Mouse (Mus musculus) hindbrain, postnatal 0 days (tissue): ENCODE results near the gene Lpar6. TPM values are rescaled to one million over a fixed set of nuclear protein-coding genes. Genes with fewer than 3 reads are reported as not detected.

Experiments used
- ATAC-seq: fragments of 200-750 bp; cut with Nextera tagmentation; 2 replicates; pipeline ENCODE4 v1.8.0; 2017; ENCODE audit warnings: mild to moderate bottlenecking, moderate TSS enrichment, moderate library complexity
- DNase-seq: peaks from one replicate; pipeline ENCODE4 v3.0.0-alpha.2; 2015; ENCODE audit warnings: low spot score
- H3K27ac ChIP-seq: fragments of 300-500 bp; sonication (generic); 2 replicates; pipeline ENCODE4 v1.5.1; 2014; ENCODE audit warnings: mild to moderate bottlenecking
- H3K27me3 ChIP-seq: fragments of 300-500 bp; sonication (generic); 2 replicates; pipeline ENCODE4 v1.6.1; 2014; ENCODE audit warnings: low read length, mixed read lengths; ENCODE audit not compliant: insufficient read depth
- H3K36me3 ChIP-seq: fragments of 300-500 bp; sonication (generic); 2 replicates; pipeline ENCODE4 v1.6.1; 2014; ENCODE audit warnings: low read length, mixed read lengths; ENCODE audit not compliant: insufficient read depth
- H3K4me1 ChIP-seq: fragments of 300-500 bp; sonication (generic); 2 replicates; pipeline ENCODE4 v1.6.1; 2014; ENCODE audit warnings: antibody characterized with exemption, low read length, mixed read lengths; ENCODE audit not compliant: insufficient read depth
- H3K4me2 ChIP-seq: fragments of 300-500 bp; sonication (generic); 2 replicates; pipeline ENCODE4 v1.6.1; 2014; ENCODE audit warnings: low read depth, mild to moderate bottlenecking, low read length, moderate library complexity, mixed read lengths
- H3K4me3 ChIP-seq: fragments of 300-500 bp; sonication (generic); 2 replicates; pipeline ENCODE4 v1.5.1; 2014; ENCODE audit warnings: low read length
- H3K9ac ChIP-seq: fragments of 300-500 bp; sonication (generic); replicated peaks from 2 replicates; pipeline ENCODE4 v1.6.1; 2014; ENCODE audit warnings: mild to moderate bottlenecking, low read length, moderate library complexity, mixed read lengths
- H3K9me3 ChIP-seq: fragments of 300-500 bp; sonication (generic); 2 replicates; pipeline ENCODE4 v1.6.1; 2016; ENCODE audit warnings: low read length, mixed read lengths
- CTCF ChIP-seq: IDR thresholded peaks from 2 replicates; pipeline ENCODE4 v1.5.1; 2016; ENCODE audit warnings: antibody characterized with exemption, control low read depth, low read depth
- WGBS: fragments of 180-500 bp; shearing (Covaris S2); extraction: QIAGEN DNeasy Blood & Tissue Kit; methylation state at CpG from one replicate; pipeline ENCODE4 v1.1.7; 2014; 5-methylcytosine and 5-hydroxymethylcytosine counted together
- polyA plus RNA-seq: library from polyadenylated mRNA; unstranded; fragments of >200 nt; fragmentation: Nextera tagmentation; extraction: Ambion mirVana; gene quantifications from 2 replicates; pipeline ENCODE4 v1.2.1, GENCODE M21; 2015
- total RNA-seq: library from RNA; depleted of rRNA; stranded (reverse); fragments of >200 nt; gene quantifications from 2 replicates; pipeline ENCODE4 v1.2.3, GENCODE M21; 2014

Gene Lpar6
- total and polyA plus RNA-seq, 2 experiments from 2014 or later: 2.6 to 2.9 TPM

DNA sequence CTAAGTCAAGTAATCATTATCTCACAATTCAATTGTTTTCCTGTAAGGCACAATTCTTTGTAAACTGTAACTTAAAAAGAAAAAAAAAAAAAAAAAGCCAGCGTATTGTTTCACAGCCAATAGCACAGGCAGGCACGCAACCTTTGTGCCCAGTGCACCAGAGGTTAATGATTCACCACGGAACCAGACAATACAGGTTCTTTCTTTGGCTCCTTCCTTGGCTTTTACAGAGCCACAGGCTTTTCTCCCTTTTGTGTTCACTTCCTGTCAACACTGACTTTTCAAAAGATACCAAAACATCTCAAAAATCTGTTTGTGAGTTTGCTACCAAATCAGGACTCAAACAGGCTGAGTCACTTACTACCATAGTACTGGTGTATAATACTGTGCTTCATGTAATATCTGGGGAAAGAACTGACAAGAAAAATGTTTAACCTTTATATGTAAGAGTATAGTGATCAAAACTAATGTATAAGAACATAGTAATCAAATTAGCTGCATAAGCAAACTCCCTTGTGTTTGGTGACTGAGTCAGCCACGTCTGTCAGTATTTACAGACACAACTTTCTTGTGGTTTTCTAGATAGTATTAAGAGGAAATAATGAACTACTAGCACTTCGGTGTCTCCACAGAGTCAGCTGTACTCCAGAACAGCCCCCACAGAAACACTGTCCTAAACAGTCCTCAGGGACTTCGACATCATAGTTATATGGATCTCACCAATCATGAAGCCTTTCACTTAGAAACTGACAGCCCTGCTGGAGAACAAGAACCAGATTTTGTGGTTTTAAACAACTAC lies 16.0 kb downstream of the Lpar6 start:
- ATAC-seq (no peak), DNase-seq (no peak)
- Histone ChIP-seq H3K4me1 (no peaks in the 10 kb centered on the region), H3K27ac (no peak overlapping the region), H3K27me3 (no peaks in the 10 kb centered on the region), H3K4me2 (no peak overlapping the region), H3K9me3 (no peaks in the 10 kb centered on the region), H3K9ac (no peak overlapping the region), H3K36me3 (no peaks in the 10 kb centered on the region), H3K4me3 (no peak overlapping the region)
- WGBS: 43% methylated on average over 6 of the region's 6 CpGs
- no peak for TF ChIP-seq CTCF

DNA sequence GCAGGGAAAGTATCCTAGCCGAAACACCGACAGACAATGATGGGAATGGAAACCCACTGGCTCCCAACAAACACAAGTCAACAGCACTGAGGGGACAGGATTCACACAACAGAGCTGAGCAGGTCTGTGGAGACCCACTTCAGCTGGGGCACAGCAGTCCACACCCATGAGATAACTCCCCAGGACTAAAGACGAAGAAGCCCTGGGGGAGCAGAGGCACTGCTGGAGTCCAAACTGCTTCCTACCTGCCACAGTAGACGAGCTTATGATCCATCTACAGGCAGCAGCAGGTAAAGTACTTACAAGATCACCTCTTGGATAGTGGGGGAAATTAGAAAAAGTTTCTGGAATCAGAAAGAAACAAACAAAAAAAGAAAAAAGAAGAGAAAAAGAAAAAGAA lies 16.7 kb downstream of the Lpar6 start:
- no peak overlapping the region for H3K9ac ChIP-seq
- no peak for ATAC-seq
- TF ChIP-seq CTCF: no peak

DNA sequence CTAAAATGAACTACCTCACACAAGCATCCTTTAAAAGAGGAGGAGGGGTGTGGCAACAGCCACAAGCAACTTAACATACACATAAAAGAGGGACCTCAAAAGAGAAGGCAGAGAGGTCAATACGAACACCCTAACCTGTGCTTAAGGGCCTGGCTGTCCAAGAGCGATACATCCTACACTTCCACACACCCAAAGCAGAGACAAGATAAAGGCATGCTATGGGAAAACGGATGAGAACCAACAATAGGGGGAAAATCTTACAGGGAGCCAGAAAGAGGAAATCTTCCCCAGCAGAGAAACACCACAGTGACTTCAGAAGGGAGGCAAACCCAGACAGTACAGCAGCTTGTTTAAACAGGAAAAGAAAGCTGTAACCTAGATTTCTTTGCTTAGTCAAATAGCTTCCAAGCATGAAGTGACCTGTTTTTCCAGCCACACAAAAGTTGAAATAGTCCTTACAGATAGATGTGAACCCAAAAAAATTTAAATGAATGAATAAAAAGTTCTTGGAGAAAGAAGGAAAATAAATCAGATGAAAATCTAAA lies 17.8 kb downstream of the Lpar6 start:
- no peaks in the 10 kb centered on the region for H3K4me1 ChIP-seq
- H3K27ac ChIP-seq: no peak overlapping the region
- no peak overlapping the region for H3K9ac ChIP-seq
- 55% methylated on average over 3 of the region's 3 CpGs for WGBS
- no peak overlapping the region for H3K4me2 ChIP-seq
- DNase-seq (no peak), ATAC-seq (no peak)
- H3K9me3 ChIP-seq: no peaks in the 10 kb centered on the region
- H3K27me3 ChIP-seq: no peaks in the 10 kb centered on the region
- H3K4me3 ChIP-seq: no peak overlapping the region
- 0 out of 2 replicates have a peak, but pooled peaks cover 3% of the 10 kb centered on the region for H3K36me3 ChIP-seq
- TF ChIP-seq CTCF: no peak

More for the DNA sequence above, 16.7 kb downstream of the Lpar6 start:
- Histone ChIP-seq H3K27ac (no peak overlapping the region), H3K4me2 (no peak overlapping the region), H3K9me3 (no peaks in the 10 kb centered on the region), H3K4me1 (no peaks in the 10 kb centered on the region), H3K4me3 (no peak overlapping the region), H3K27me3 (no peaks in the 10 kb centered on the region), H3K36me3 (no peaks in the 10 kb centered on the region)
- WGBS: 51% methylated on average over 4 of the region's 4 CpGs
- no peak for DNase-seq

DNA sequence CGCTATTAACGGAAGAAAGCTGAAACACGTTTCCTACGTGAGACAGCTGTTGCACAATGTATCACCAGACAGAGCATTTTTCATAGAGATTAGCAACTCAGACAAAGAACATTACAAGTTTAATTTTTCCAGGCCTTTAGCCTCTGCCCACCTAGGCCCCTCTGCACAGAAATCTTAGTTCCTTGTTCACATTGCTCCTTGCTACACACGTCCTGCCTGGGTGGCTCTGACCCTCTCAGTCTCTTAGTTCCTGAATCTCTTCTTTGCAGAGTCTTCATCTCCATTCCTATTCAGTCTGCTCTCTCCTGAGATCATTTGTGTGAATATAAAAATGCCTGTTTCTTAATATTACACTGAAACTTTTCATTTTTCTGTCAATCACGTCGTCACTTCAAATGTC lies 19.7 kb downstream of the Lpar6 start:
- no peaks in the 10 kb centered on the region for H3K27me3 ChIP-seq
- WGBS: 75% methylated on average over 7 of the region's 7 CpGs
- TF ChIP-seq CTCF: no peak
- H3K4me3 ChIP-seq: no peak overlapping the region
- no peak overlapping the region for H3K9ac ChIP-seq
- no peak overlapping the region for H3K4me2 ChIP-seq
- ATAC-seq (no peak), DNase-seq (no peak)
- peaks cover 8% of the 10 kb centered on the region; the same call in 1 of the 2 replicates for H3K36me3 ChIP-seq
- no peaks in the 10 kb centered on the region for H3K9me3 ChIP-seq
- no peak overlapping the region for H3K27ac ChIP-seq
- H3K4me1 ChIP-seq: no peaks in the 10 kb centered on the region

DNA sequence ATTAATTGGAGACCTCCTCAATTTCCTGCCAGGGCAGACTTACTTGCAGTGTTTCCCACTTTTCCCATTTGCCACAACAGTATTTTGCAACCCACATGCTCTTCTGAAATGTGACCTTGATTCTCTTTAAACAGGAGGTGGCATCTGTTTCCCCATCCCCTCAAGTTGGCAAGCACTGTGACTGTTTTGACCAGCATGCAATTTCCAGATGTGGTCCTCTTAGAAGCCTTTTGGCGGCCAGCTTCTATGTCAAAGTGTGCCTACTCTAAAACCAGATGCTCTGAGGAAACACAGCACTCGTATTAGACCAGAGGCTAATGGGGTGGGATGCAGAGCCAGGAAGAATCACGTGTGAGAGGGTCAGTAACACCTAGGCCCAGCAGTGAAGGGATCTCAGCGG lies 20.5 kb downstream of the Lpar6 start:
- DNase-seq (no peak), ATAC-seq (no peak)
- H3K4me2 ChIP-seq: no peak overlapping the region
- no peak for TF ChIP-seq CTCF
- H3K27ac ChIP-seq: no peak overlapping the region
- no peaks in the 10 kb centered on the region for H3K4me1 ChIP-seq
- no peak overlapping the region for H3K9ac ChIP-seq
- no peaks in the 10 kb centered on the region for H3K9me3 ChIP-seq
- no peaks in the 10 kb centered on the region for H3K27me3 ChIP-seq
- WGBS: 77% methylated on average over 4 of the region's 4 CpGs
- no peak overlapping the region for H3K4me3 ChIP-seq
- peaks cover 8% of the 10 kb centered on the region; the same call in 1 of the 2 replicates for H3K36me3 ChIP-seq

DNA sequence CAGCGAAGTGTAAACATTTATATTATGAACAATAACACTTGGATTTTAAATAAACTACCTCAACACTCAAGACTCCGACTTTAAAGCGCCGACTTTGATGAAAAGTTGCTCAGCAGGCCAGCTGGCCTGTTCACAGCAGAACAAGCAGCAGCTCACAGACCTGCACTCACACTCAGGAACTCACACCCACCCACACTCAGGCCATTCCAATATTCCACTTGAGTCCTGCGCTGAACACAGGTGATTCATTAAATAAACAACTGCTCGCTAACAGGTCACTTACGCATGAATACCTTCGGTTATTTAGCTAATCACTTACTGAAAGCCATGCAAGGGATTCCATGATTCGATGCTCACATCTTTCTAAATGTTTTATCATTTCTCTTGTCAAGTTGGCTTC lies 24.5 kb downstream of the Lpar6 start:
- no peak for TF ChIP-seq CTCF
- Histone ChIP-seq H3K9ac (no peak overlapping the region), H3K9me3 (0 out of 2 replicates have a peak, but pooled peaks cover 3% of the 10 kb centered on the region), H3K36me3 (peaks cover 11% of the 10 kb centered on the region; the same call in 1 of the 2 replicates), H3K4me2 (no peak overlapping the region), H3K27me3 (no peaks in the 10 kb centered on the region), H3K4me1 (no peaks in the 10 kb centered on the region), H3K4me3 (no peak overlapping the region), H3K27ac (no peak overlapping the region)
- no peak for DNase-seq
- 94% methylated on average over 9 of the region's 9 CpGs for WGBS
- no peak for ATAC-seq

DNA sequence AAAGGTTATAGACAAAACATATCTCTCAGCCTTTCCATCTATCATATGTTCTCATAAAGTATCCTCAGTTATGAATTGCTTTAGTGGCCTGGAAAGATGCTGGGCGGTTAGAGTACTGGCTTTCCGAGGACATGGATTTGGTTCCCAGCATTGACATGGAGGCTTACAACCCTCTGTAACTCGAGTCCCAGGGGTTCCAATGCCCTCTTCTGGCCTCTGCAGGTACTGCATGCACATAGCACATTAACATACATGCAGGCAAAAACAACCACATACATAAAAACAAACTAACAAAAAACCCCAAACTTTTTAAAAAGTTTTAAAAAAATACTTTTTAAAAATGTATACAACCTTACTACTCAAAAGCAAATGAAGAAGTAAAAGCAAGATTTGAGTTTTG lies 28.5 kb downstream of the Lpar6 start:
- Histone ChIP-seq H3K4me2 (no peak overlapping the region), H3K4me3 (no peak overlapping the region), H3K9ac (no peak overlapping the region), H3K4me1 (no peaks in the 10 kb centered on the region), H3K36me3 (peaks cover 7% of the 10 kb centered on the region; the same call in 1 of the 2 replicates), H3K27me3 (no peaks in the 10 kb centered on the region), H3K27ac (no peak overlapping the region), H3K9me3 (0 out of 2 replicates have a peak, but pooled peaks cover 3% of the 10 kb centered on the region)
- peak; percentile 38 for TF ChIP-seq CTCF
- ATAC-seq: no peak
- 90% methylated on average over 3 of the region's 3 CpGs for WGBS
- no peak for DNase-seq
